Mouse (Mus musculus) CH12.LX (cell line): Measurements from ENCODE around the gene Ddx39. TPM values are rescaled to one million over a fixed set of nuclear protein-coding genes. Genes with fewer than 3 reads are reported as not detected.

Experiments
- DNase-seq: peaks from one replicate; pipeline ENCODE4 v3.0.0-alpha.2; 2013; ENCODE audit errors: extremely low read depth
- H3K27ac ChIP-seq: 2 replicates; pipeline ENCODE4 v1.5.1; 2012; ENCODE audit warnings: low read depth, mild to moderate bottlenecking, control low read depth, moderate library complexity; ENCODE audit not compliant: insufficient read depth
- H3K27me3 ChIP-seq: replicated peaks from 2 replicates; pipeline ENCODE3; 2012; ENCODE audit warnings: inconsistent platforms
- H3K36me3 ChIP-seq, 2 experiments: replicated peaks in 1 of 2; 2 replicates each; pipeline versions ENCODE3 to v1.6.1; 2012; ENCODE audit warnings: inconsistent platforms in 1 of 2, low read length in 1 of 2, mild to moderate bottlenecking in 1 of 2, mixed read lengths in 1 of 2, moderate library complexity in 1 of 2; ENCODE audit not compliant: control insufficient read depth in 1 of 2, insufficient read depth in 1 of 2
- H3K4me1 ChIP-seq, 2 experiments: 2 replicates each; pipeline ENCODE4 v1.6.1; 2012; ENCODE audit warnings: inconsistent platforms in 1 of 2, moderate library complexity in 1 of 2; ENCODE audit not compliant: insufficient read depth in 2 of 2, control insufficient read depth in 1 of 2
- H3K4me2 ChIP-seq: 2 replicates; pipeline ENCODE4 v1.6.1; 2012; ENCODE audit warnings: low read depth, mild to moderate bottlenecking, control low read depth; ENCODE audit not compliant: poor library complexity, insufficient read depth, severe bottlenecking
- H3K4me3 ChIP-seq, 3 experiments: fragments of 150-350 bp in 1 of 3; sonication (generic) in 1 of 3; replicated peaks in 1 of 3; 2 replicates each; pipeline versions ENCODE3 to v1.5.1; 2011 to 2012; ENCODE audit warnings: low read depth in 2 of 3, low read length in 2 of 3, mild to moderate bottlenecking in 2 of 3, moderate library complexity in 2 of 3, control low read depth in 1 of 3, improper control_type of control experiment in 1 of 3, inconsistent platforms in 1 of 3, mixed read lengths in 1 of 3; ENCODE audit not compliant: poor library complexity in 1 of 3
- H3K79me2 ChIP-seq: replicated peaks from 2 replicates; pipeline ENCODE4 v1.6.1; 2012; ENCODE audit warnings: mild to moderate bottlenecking, moderate library complexity; ENCODE audit not compliant: control insufficient read depth, poor library complexity, insufficient read depth, severe bottlenecking; ENCODE audit errors: extremely low read depth
- H3K9ac ChIP-seq: 2 replicates; pipeline ENCODE4 v1.6.1; 2012; ENCODE audit warnings: low read depth, mild to moderate bottlenecking, control low read depth, moderate library complexity; ENCODE audit not compliant: insufficient read depth
- H3K9me3 ChIP-seq: replicated peaks from 2 replicates; pipeline ENCODE3; 2012; ENCODE audit warnings: low read length, inconsistent platforms, mixed read lengths
- CTCF ChIP-seq, 2 experiments: IDR thresholded peaks in 1 of 2; conservative IDR thresholded peaks in 1 of 2; 2 replicates each; pipeline ENCODE4 v1.5.1; 2011 to 2012; ENCODE audit warnings: low read depth in 2 of 2, low read length in 2 of 2, improper control_type of control experiment in 1 of 2, inconsistent platforms in 1 of 2, mild to moderate bottlenecking in 1 of 2, moderate library complexity in 1 of 2
- E2F4 ChIP-seq: IDR thresholded peaks from 2 replicates; pipeline ENCODE4 v1.6.1; 2011; ENCODE audit warnings: low read depth, low read length, improper control_type of control experiment; ENCODE audit not compliant: insufficient replicate concordance
- EP300 ChIP-seq: IDR thresholded peaks from 2 replicates; pipeline ENCODE4 v1.6.1; 2011; ENCODE audit warnings: low read length, improper control_type of control experiment
- ETS1 ChIP-seq: conservative IDR thresholded peaks from 2 replicates; pipeline ENCODE4 v1.6.1; 2012; ENCODE audit warnings: low read depth, mild to moderate bottlenecking, inconsistent platforms, low read length, improper control_type of control experiment, moderate library complexity
- IRF4 ChIP-seq: IDR thresholded peaks from 2 replicates; pipeline ENCODE4 v1.6.1; 2014; ENCODE audit warnings: low read depth, mild to moderate bottlenecking, inconsistent platforms, low read length, improper control_type of control experiment
- JUN ChIP-seq: IDR thresholded peaks from 2 replicates; pipeline ENCODE4 v1.6.1; 2011; ENCODE audit warnings: low read depth, mild to moderate bottlenecking, low read length, improper control_type of control experiment, moderate library complexity; ENCODE audit not compliant: insufficient read depth
- MAFK ChIP-seq: IDR thresholded peaks from 2 replicates; pipeline ENCODE4 v1.6.1; 2011; ENCODE audit warnings: low read length, improper control_type of control experiment; ENCODE audit not compliant: insufficient replicate concordance
- MAZ ChIP-seq: IDR thresholded peaks from 2 replicates; pipeline ENCODE4 v1.6.1; 2012; ENCODE audit warnings: low read depth, mild to moderate bottlenecking, inconsistent platforms, low read length, improper control_type of control experiment, moderate library complexity
- NELFE ChIP-seq: IDR thresholded peaks from 2 replicates; pipeline ENCODE4 v1.6.1; 2011; ENCODE audit warnings: low read depth, low read length, improper control_type of control experiment
- SIN3A ChIP-seq: IDR thresholded peaks from 2 replicates; pipeline ENCODE4 v1.6.1; 2012; ENCODE audit warnings: low read length, improper control_type of control experiment, inconsistent platforms
- SMC3 ChIP-seq: IDR thresholded peaks from 2 replicates; pipeline ENCODE4 v1.6.1; 2011; ENCODE audit warnings: low read depth, low read length, improper control_type of control experiment
- ZKSCAN1 ChIP-seq: IDR thresholded peaks from 2 replicates; pipeline ENCODE4 v1.6.1; 2012; ENCODE audit warnings: low read depth, inconsistent platforms, low read length, improper control_type of control experiment, borderline replicate concordance
- ZMIZ1 ChIP-seq: IDR thresholded peaks from 2 replicates; pipeline ENCODE4 v1.6.1; 2012; ENCODE audit warnings: low read depth, mild to moderate bottlenecking, inconsistent platforms, low read length, improper control_type of control experiment
- dilution Hi-C: fragments of 300-500 bp; cut with MboI; formaldehyde crosslinking; loops from 2 replicates; pipeline ENCODE4 v1.14.3; 2020; ENCODE audit warnings: low sequenced_read_pairs; ENCODE audit not compliant: extremely low pct_unique_long_range_greater_than_20kb, extremely low pct_ligation_motif_present
- in situ Hi-C: fragments of 300-500 bp; cut with MboI; formaldehyde crosslinking; loops from 3 replicates; pipeline ENCODE4 v1.14.3; 2019; ENCODE audit warnings: low sequenced_read_pairs, low pct_ligation_motif_present, low pct_unique_long_range_greater_than_20kb, mixed read lengths
- polyA plus RNA-seq: library from polyadenylated mRNA; unstranded; fragments of >175 nt; gene quantifications from 2 replicates; pipeline ENCODE4 v1.2.1, GENCODE M21; 2012; ENCODE audit warnings: low read depth; ENCODE audit not compliant: insufficient read length
- total RNA-seq, 2 experiments: library from RNA; depleted of rRNA; stranded (reverse); fragments of 300-350 nt in 1 of 2; fragments of >200 nt in 1 of 2; gene quantifications; 2 replicates each; pipeline ENCODE4 v1.2.3; 2012 to 2014

The Ddx39 gene
- total and polyA plus RNA-seq, 3 experiments, result 194 to 339 (median 231) TPM

DNA sequence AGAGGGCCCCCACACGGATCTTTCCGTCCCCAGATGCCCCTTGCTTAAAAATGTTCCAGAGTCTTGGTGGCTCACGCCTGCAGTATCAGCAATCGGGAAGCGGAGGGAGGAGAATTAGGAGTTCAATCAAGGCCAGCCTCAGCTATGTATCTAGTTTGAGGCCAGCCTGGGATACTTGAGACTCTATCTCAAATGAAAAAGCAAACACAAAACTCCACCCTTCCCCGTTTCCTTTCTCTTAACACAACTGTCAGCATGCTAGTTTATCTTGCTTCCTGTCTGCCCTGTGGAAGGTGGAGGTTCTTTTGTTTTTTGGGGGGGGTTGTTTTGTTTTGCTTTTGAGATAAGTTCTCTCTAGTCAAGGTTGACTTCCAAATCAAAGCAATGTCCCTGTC lies 58.5 kb downstream of the Ddx39 start:
- H3K27ac ChIP-seq, result no peak overlapping the region
- no peaks in the 10 kb centered on the region for H3K27me3 ChIP-seq
- in situ Hi-C loops, result no loop called here
- H3K9me3 ChIP-seq, result no peaks in the 10 kb centered on the region
- TF ChIP-seq CTCF (conservative IDR thresholded peaks at IDR 0.05 in 1 of 2, IDR thresholded peaks at IDR 0.05 in 1 of 2; ENCODE audit: low read depth in 2 of 2, low read length in 2 of 2) (no peak), JUN (no peak), EP300 (no peak), SIN3A (no peak), ZKSCAN1 (no peak), SMC3 (no peak)
- TF ChIP-seq, all 38 proteins: peak for 0
- H3K4me1 ChIP-seq, result peaks cover 0 to 3% of the 10 kb centered on the region in 2 experiments; a peak in 2 of 4 replicates
- no peak overlapping the region for H3K4me3 ChIP-seq
- no peaks in the 10 kb centered on the region for H3K36me3 ChIP-seq
- dilution Hi-C loops, result no loop called here
- H3K9ac ChIP-seq, result no peak overlapping the region
- no peak overlapping the region for H3K4me2 ChIP-seq
- no peak for DNase-seq
- H3K79me2 ChIP-seq, result no peaks in the 10 kb centered on the region

DNA sequence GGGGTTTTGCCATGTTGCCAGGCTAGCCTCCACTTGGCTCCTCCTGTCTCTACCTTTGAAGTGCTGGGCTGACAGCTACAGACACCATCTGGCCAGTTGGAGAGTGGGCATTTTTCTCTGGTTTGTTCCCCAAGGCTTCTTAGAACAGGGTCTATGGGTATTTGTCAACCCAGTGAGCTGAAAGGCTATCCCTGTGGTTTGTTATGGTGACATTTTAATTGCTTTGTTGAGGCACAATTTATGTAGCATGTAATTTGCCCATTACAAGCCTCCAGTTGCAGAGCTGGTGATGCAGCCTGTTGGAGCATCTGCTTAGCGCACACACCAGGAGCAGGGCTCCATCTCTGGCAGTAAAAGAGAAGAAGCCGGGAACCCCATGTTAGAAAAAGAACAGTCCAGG lies 59.2 kb downstream of the Ddx39 start:
- H3K27ac ChIP-seq, result no peak overlapping the region
- DNase-seq, result no peak
- H3K79me2 ChIP-seq, result no peaks in the 10 kb centered on the region
- H3K9ac ChIP-seq, result no peak overlapping the region
- no peaks in the 10 kb centered on the region for H3K36me3 ChIP-seq
- no peaks in the 10 kb centered on the region for H3K9me3 ChIP-seq
- no peak for TF ChIP-seq IRF4
- TF ChIP-seq ETS1, result no peak
- no peak for TF ChIP-seq MAFK
- no peak for TF ChIP-seq NELFE
- no peak for TF ChIP-seq JUN
- TF ChIP-seq MAZ, result no peak
- TF ChIP-seq E2F4, result no peak
- no peak for TF ChIP-seq ZKSCAN1
- TF ChIP-seq ZMIZ1, result no peak
- no peak overlapping the region for H3K4me2 ChIP-seq
- H3K27me3 ChIP-seq, result no peaks in the 10 kb centered on the region
- dilution Hi-C loops (no loop called here), in situ Hi-C loops (no loop called here)
- no peaks in the 10 kb centered on the region for H3K4me1 ChIP-seq
- no peak overlapping the region for H3K4me3 ChIP-seq

Other genes starting within 250 kb of the Ddx39 start
- gene Olfr370, start 179.4 kb upstream of the Ddx39 start, total RNA-seq (2012; rRNA removed), result not detected in 2 replicates
- gene Olfr370, start 179.4 kb upstream of the Ddx39 start, total RNA-seq (2014; rRNA removed), result not detected in 2 replicates
- 0.10 TPM in 1 of 2 replicates, not detected in the other for gene Olfr370, start 179.4 kb upstream of the Ddx39 start, polyA plus RNA-seq
- 316 and 331 TPM in 2 replicates for gene Ndufb7, start 148.5 kb upstream of the Ddx39 start, total RNA-seq (2012; rRNA removed)
- 213 and 223 TPM in 2 replicates for gene Ndufb7, start 148.5 kb upstream of the Ddx39 start, total RNA-seq (2014; rRNA removed)
- 144 and 202 TPM in 2 replicates for gene Ndufb7, start 148.5 kb upstream of the Ddx39 start, polyA plus RNA-seq
- 130 and 171 TPM in 2 replicates for gene Tecr, start 107.2 kb upstream of the Ddx39 start, total RNA-seq (2012; rRNA removed)
- 95.9 and 111 TPM in 2 replicates for gene Tecr, start 107.2 kb upstream of the Ddx39 start, total RNA-seq (2014; rRNA removed)
- 199 and 209 TPM in 2 replicates for gene Tecr, start 107.2 kb upstream of the Ddx39 start, polyA plus RNA-seq
- gene Dnajb1, start 107.0 kb upstream of the Ddx39 start, total RNA-seq (2012; rRNA removed), result 24.9 and 32.0 TPM in 2 replicates
- 29.5 and 30.7 TPM in 2 replicates for gene Dnajb1, start 107.0 kb upstream of the Ddx39 start, total RNA-seq (2014; rRNA removed)
- gene Dnajb1, start 107.0 kb upstream of the Ddx39 start, polyA plus RNA-seq, result 30.5 and 30.9 TPM in 2 replicates
- gene Gipc1, start 62.5 kb upstream of the Ddx39 start, total RNA-seq (2012; rRNA removed), result 21.2 and 25.8 TPM in 2 replicates
- 21.0 and 24.4 TPM in 2 replicates for gene Gipc1, start 62.5 kb upstream of the Ddx39 start, total RNA-seq (2014; rRNA removed)
- gene Gipc1, start 62.5 kb upstream of the Ddx39 start, polyA plus RNA-seq, result 22.6 and 24.2 TPM in 2 replicates
- 3.3 and 4.0 TPM in 2 replicates for gene Ptger1, start 48.5 kb upstream of the Ddx39 start, total RNA-seq (2012; rRNA removed)
- not detected in 2 replicates for gene Ptger1, start 48.5 kb upstream of the Ddx39 start, total RNA-seq (2014; rRNA removed)
- gene Ptger1, start 48.5 kb upstream of the Ddx39 start, polyA plus RNA-seq, result 2.6 and 7.6 TPM in 2 replicates
- 44.6 and 47.8 TPM in 2 replicates for gene Pkn1, start 16.0 kb upstream of the Ddx39 start, total RNA-seq (2012; rRNA removed)
- gene Pkn1, start 16.0 kb upstream of the Ddx39 start, total RNA-seq (2014; rRNA removed), result 28.1 and 33.5 TPM in 2 replicates
- 58.8 and 60.3 TPM in 2 replicates for gene Pkn1, start 16.0 kb upstream of the Ddx39 start, polyA plus RNA-seq
- 23.6 and 27.4 TPM in 2 replicates for gene Adgre5, start 26.1 kb downstream of the Ddx39 start, total RNA-seq (2012; rRNA removed)
- 0.54 and 0.66 TPM in 2 replicates for gene Adgre5, start 26.1 kb downstream of the Ddx39 start, total RNA-seq (2014; rRNA removed)
- gene Adgre5, start 26.1 kb downstream of the Ddx39 start, polyA plus RNA-seq, result 3.7 and 5.9 TPM in 2 replicates
- 12.5 and 14.8 TPM in 2 replicates for gene Adgrl1, start 184.9 kb downstream of the Ddx39 start, total RNA-seq (2012; rRNA removed)
- gene Adgrl1, start 184.9 kb downstream of the Ddx39 start, total RNA-seq (2014; rRNA removed), result 3.5 and 4.4 TPM in 2 replicates
- gene Adgrl1, start 184.9 kb downstream of the Ddx39 start, polyA plus RNA-seq, result 9.7 and 14.5 TPM in 2 replicates
- 1.1 and 1.7 TPM in 2 replicates for gene Gm10644, start 240.0 kb downstream of the Ddx39 start, total RNA-seq (2012; rRNA removed)
- gene Gm10644, start 240.0 kb downstream of the Ddx39 start, total RNA-seq (2014; rRNA removed), result 0.58 TPM in 2 replicates
- 0.44 and 0.72 TPM in 2 replicates for gene Gm10644, start 240.0 kb downstream of the Ddx39 start, polyA plus RNA-seq
- gene Asf1b, start 240.3 kb downstream of the Ddx39 start, total RNA-seq (2012; rRNA removed), result 71.1 and 94.5 TPM in 2 replicates
- 58.9 and 62.2 TPM in 2 replicates for gene Asf1b, start 240.3 kb downstream of the Ddx39 start, total RNA-seq (2014; rRNA removed)
- gene Asf1b, start 240.3 kb downstream of the Ddx39 start, polyA plus RNA-seq, result 86.3 and 101 TPM in 2 replicates